Mouse (Mus musculus) NIH3T3 (cell line): ENCODE measurements at regions not wholly inside any gene's neighbourhood (a gene's known extent, or its start where the extent isn't known, plus 50 kb on each side); places are given as distances from the start of the nearest gene placed in this dataset.

ENCODE experiments used
- DNase-seq: peaks from one replicate; pipeline ENCODE4 v3.0.0-alpha.2; 2012; ENCODE audit warnings: low read depth

DNA sequence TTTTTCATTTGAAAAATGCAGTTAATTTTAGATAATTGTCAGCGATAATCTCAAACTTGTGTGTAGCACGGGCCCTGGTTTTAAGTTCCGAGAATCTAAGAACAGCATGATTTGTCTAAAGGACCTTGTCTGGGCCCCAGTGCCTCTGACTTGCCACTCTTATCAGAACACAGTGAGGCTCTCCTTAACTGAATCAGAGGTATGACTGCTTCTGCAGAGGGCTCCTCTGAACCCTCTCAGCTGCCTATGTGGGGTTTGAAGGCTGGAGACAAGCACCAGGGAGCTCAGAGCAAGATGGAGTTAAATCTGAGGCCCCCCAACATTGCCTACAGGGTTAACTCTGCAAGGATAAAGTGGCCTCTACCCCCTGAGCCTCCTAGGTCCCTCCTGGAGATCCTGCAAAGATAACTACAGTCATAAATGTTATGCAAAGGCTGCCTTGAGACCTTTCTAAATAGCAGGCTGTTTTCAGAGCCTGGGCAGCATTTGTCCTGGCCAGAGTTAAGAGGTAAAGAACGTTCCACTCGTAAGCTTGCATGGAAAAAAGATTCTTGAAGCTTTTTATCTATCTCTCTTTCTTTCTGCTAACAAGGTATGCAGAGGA, 118.4 kb upstream of the Maf start:
- DNase-seq = no peak

DNA sequence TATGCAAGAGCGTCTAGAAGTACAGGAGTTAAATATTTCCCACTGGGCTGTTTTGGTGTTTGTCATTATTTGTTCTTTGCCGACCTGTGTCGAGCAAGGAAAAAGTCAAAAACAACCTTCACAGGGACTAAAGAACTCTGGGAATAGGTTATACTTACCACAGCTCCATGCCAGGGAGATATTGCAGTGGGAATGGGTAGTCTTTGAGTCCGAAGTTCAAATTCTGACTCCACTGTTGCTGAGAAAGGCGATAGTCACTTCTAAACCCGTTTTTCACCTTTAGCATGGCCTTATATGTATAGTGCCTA, 116.8 kb upstream of the Maf start:
- no peak for DNase-seq

DNA sequence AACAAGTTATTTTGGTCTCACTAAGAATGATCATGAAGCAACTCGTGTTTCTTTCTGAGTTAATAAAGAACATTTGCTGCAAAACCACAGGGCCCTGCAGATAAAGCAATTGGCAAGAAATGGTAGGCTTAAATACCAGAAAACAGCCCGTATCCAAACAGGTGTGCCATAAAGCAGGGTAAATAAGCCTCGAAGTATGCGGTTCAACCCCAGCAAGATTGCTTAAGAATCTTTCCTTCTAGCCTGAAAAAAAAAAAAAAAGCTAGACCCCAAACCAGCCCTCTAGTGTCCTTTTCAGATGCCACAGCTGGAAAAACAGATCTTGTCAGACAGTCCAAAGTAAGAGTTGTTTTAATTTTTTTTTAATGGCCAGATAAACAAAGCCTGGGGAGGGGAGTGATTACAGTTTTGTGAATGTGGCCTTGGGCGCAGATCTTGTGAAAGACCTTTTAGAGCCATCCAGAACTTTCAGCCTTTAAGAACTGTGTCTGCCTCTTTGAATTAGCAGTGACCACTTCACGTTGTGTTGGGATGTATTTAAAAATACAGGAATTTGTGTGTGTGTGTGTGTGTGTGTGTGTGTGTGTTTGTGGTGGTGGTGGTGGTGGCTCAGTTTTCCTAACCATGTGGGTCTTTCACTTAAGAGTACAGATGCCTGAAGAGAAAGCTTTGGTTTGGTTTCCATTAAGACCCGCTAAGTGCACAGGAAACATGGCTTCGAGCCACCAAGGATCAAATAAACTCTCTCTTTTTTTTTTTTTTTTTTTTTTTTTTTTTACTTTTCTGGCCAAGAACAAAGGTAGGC, 116.3 kb upstream of the Maf start:
- peak; percentile 37 for DNase-seq

DNA sequence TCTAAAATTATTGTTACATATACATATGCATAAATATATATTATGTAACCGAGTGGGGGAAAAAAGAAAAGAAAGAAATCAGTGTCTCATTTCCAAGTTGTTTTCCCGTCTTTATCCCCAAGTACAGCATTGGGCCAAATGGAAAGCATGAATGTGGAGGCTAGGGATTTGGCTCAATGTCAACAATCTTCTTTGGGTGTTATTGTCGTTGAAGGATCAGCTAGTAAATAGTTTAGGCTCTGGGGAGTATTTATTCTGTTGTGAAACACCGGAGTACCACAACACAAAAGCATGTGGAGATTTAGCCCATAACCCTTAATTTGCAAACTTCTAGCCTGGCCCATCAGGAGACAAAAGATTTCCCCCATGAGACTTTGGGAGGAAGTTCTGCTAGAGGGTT, 105.8 kb upstream of the Maf start:
- no peak for DNase-seq

DNA sequence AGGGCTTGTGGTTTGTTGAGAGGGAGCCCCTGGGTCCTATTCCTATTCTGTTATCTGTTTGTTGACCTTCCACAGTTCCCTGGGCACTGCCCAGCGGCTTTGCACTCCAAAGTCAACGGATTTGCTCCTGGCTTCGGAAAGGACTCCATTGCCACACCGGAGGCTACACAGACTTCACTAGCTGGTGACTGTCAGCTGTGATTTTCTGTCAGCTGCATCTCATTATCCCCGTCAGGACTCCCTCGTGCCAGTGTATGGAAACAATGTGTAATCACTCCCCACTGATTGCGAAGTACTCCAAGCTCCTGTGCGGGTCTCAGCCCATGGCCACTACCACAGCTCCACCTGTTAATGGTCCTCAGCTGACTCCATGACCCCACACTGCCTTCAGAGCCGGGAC, 99.0 kb upstream of the Maf start:
- DNase-seq = peak; percentile 65

- DNase-seq = peak; percentile 50
Observed at GRCm38 (mm10) chr8:115806139-115806538, 98.5 kb upstream of the Maf start.

GRCm38 (mm10) chr8:115793587-115793986, 86.0 kb upstream of the Maf start:
- no peak for DNase-seq

- DNase-seq = peak; percentile 40
Observed at GRCm38 (mm10) chr8:115788421-115788820, 80.8 kb upstream of the Maf start.

GRCm38 (mm10) chr8:115786185-115786584, 78.6 kb upstream of the Maf start:
- no peak for DNase-seq

DNA sequence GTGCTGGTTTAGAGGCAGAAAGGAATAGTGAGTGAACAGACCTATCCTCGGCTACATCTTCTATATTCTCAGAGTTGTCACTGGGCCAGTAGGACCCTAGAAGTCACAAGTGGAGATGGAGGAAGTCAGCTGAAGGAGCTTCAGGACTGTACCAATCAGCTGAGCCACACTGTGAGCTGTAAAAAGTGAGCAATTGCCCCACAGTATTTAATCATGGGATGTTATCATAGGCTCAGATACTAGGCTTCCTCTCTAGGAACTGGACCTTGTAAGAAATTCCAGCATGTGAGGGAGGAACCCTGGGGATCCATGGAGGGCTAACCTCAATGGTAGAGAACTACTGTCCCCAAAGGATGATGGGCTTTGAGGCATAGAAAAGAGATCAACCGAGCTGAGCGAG, 78.2 kb upstream of the Maf start:
- no peak for DNase-seq

DNA sequence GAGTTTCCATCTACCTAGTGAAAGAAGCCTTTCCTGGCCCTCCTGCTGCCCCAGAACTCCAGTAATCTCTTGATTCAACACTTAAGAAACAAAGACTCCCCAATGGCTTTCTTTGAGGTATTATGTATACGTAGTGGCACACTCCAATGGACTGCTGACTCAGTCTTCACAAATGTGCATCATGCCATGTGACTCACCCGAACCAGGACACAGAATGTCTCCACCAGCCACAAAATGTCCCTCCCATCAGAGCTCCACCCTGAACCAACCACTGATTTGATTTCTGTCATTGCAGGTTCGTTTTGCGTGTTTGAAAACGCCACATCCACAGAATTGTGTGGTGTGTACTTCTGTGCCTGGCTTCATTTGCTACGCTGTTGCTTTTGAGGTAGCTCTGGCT, 75.8 kb upstream of the Maf start:
- peak; percentile 59 for DNase-seq

DNA sequence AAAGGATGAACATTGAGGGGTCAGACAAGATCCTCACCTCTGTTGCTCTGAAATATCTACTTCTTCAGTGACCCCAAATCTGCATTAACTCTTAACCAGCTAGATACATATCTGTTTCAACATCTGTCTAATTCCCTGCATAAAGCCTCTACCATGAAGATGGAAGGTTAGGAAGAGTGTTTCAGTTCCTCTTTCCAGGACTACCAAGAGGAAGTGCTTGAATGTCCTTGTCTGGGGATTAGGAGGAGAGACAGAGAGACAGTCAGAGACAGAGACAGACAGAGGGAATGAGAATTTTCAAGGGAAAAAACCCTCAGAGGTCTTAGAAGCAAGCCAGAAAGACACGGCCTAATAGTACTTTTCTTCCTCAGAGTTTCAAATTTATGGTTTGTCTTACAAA, 70.8 kb upstream of the Maf start:
- no peak for DNase-seq

DNA sequence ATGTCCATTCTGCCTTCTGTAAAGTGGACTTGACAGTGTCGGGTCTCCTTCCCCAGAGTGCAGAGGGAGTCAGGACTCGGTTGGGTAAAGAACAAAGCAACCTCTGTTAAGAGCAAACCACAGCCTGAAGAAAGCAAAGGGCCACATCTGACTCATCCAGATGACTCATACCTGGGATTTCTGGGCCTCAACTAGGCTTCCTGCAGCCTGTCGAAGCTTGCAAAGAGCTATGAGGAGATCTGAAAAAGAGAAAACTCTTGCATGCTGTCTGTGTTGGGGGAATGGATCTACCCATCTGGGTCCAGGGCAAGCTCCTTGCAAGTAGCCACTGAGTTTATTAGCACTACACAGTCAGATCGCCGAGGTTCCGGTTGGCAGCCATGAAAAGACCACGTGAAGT, 63.5 kb upstream of the Maf start:
- peak; percentile 93 for DNase-seq

GRCm38 (mm10) chr8:115768631-115769030, 61.0 kb upstream of the Maf start:
- no peak for DNase-seq

GRCm38 (mm10) chr8:115766218-115766898, 58.8 kb upstream of the Maf start:
- peak; percentile 64 for DNase-seq

DNA sequence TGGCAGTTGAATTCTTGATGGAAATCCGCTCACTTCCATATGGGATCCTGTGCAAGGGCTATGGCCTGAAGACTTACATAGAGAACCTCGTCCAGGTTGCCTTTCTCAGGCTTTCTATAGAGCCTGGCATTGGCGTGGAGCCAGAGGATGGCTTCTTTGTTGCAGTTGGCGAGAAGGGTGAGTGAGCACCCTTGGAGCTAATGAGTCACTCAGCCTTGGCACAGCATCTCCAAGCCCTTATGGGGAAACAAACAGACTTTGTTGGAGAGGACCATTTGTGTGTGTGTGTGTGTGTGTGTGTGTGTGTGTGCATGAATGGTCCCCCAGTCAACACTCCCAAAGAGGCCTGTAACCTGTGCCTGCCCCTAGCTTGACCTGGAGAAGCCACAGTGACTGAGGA, 57.0 kb upstream of the Maf start:
- peak; percentile 81 for DNase-seq

DNA sequence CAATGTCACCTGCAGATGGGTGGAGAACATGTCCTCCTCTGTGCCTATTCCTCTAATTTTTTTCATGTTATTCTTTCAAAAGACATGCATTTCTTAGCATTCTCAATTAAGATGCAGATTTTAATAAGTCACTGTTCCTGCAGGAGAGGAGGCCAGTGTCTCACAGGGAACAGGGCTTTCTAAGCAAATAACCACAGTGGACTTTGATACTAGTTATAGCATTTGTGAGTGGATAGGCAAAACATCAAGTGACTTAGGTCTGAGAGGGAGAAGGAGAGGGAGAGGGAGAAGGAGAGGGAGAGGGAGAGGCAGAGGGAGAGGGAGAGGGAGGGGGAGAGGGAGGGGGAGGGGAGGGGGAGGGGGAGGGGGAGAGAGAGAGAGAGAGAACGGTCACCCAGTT, 50.4 kb upstream of the Maf start:
- DNase-seq = no peak
